Mouse (Mus musculus) midbrain, embryonic 16.5 days (tissue): ENCODE data around the gene Rps11. TPM values are rescaled to one million over a fixed set of nuclear protein-coding genes. Genes with fewer than 3 reads are reported as not detected.
A peak's percentile ranks its signal among the peaks of the same experiment; 100 is the strongest.

Experiments
- ATAC-seq: fragments of 200-750 bp; cut with Nextera tagmentation; 2 replicates; pipeline ENCODE4 v1.8.0; 2017; ENCODE audit warnings: moderate TSS enrichment
- H3K27ac ChIP-seq: fragments of 300-500 bp; sonication (generic); 2 replicates; pipeline ENCODE4 v1.5.1; 2014; ENCODE audit warnings: mild to moderate bottlenecking, low read length, mixed read lengths
- H3K27me3 ChIP-seq: fragments of 300-500 bp; sonication (generic); 2 replicates; pipeline ENCODE4 v1.6.1; 2014; ENCODE audit warnings: low read depth, low read length, mixed read lengths; ENCODE audit not compliant: control insufficient read depth, insufficient read depth
- H3K36me3 ChIP-seq: fragments of 300-500 bp; sonication (generic); 2 replicates; pipeline ENCODE4 v1.6.1; 2014; ENCODE audit warnings: mild to moderate bottlenecking, low read length, moderate library complexity, mixed read lengths; ENCODE audit not compliant: control insufficient read depth, insufficient read depth
- H3K4me1 ChIP-seq: fragments of 300-500 bp; sonication (generic); 2 replicates; pipeline ENCODE4 v1.6.1; 2014; ENCODE audit warnings: mild to moderate bottlenecking, low read length, mixed read lengths; ENCODE audit not compliant: control insufficient read depth, insufficient read depth
- H3K4me2 ChIP-seq: fragments of 300-500 bp; sonication (generic); 2 replicates; pipeline ENCODE4 v1.6.1; 2014; ENCODE audit warnings: mild to moderate bottlenecking, low read length, mixed read lengths
- H3K4me3 ChIP-seq: fragments of 300-500 bp; sonication (generic); 2 replicates; pipeline ENCODE4 v1.5.1; 2014; ENCODE audit warnings: low read depth, mild to moderate bottlenecking, low read length, moderate library complexity, mixed read lengths
- H3K9ac ChIP-seq: fragments of 300-500 bp; sonication (generic); 2 replicates; pipeline ENCODE4 v1.6.1; 2014; ENCODE audit warnings: low read depth, low read length, mixed read lengths
- H3K9me3 ChIP-seq: fragments of 300-500 bp; sonication (generic); replicated peaks from 2 replicates; pipeline ENCODE4 v1.6.1; 2014; ENCODE audit warnings: mild to moderate bottlenecking, low read length, mixed read lengths; ENCODE audit not compliant: control insufficient read depth, poor library complexity, severe bottlenecking
- WGBS: fragments of 180-500 bp; shearing (Covaris S2); extraction: QIAGEN DNeasy Blood & Tissue Kit; methylation state at CpG from one replicate; pipeline ENCODE4 v1.1.7; 2014; 5-methylcytosine and 5-hydroxymethylcytosine counted together
- microRNA counts: library from miRNA; unstranded; fragments of <30 nt; microRNA quantifications from one replicate; lab custom pipeline; 2016
- microRNA-seq: library from miRNA; unstranded; fragments of <30 nt; microRNA quantifications from one replicate; pipeline ENCODE4, GENCODE M21; 2017
- polyA plus RNA-seq: library from polyadenylated mRNA; unstranded; fragments of >200 nt; fragmentation: Nextera tagmentation; extraction: Ambion mirVana; gene quantifications from 2 replicates; pipeline ENCODE4 v1.2.1, GENCODE M21; 2015

The Rps11 gene
- polyA plus RNA-seq, 1 experiment from 2014 or later, result 657 TPM

- WGBS, result 38% methylated on average over 9 of the region's 9 CpGs
- ATAC-seq, result 0 out of 2 replicates have a peak, but pooled peaks have one; percentile 7
- peaks cover 14% of the 10 kb centered on the region for H3K36me3 ChIP-seq
Measured at GRCm38 (mm10) chr7:45078513-45078912, 45.7 kb downstream of the Rps11 start.

GRCm38 (mm10) chr7:45077829-45078228 is 46.4 kb downstream of the Rps11 start:
- WGBS, result 94% methylated on average over 2 of the region's 2 CpGs
- no peaks in the 10 kb centered on the region for H3K4me1 ChIP-seq
- no peaks in the 10 kb centered on the region for H3K9me3 ChIP-seq
- H3K36me3 ChIP-seq, result peaks cover 14% of the 10 kb centered on the region
- ATAC-seq, result no peak
- H3K27ac ChIP-seq, result no peak overlapping the region
- no peaks in the 10 kb centered on the region for H3K27me3 ChIP-seq
- no peak overlapping the region for H3K4me2 ChIP-seq
- no peak overlapping the region for H3K4me3 ChIP-seq
- no peak overlapping the region for H3K9ac ChIP-seq

More at GRCm38 (mm10) chr7:45078513-45078912, 45.7 kb downstream of the Rps11 start:
- Histone ChIP-seq H3K4me1 (no peaks in the 10 kb centered on the region), H3K27ac (no peak overlapping the region), H3K27me3 (no peaks in the 10 kb centered on the region), H3K9ac (no peak overlapping the region), H3K4me3 (no peak overlapping the region), H3K4me2 (no peak overlapping the region), H3K9me3 (no peaks in the 10 kb centered on the region)

- WGBS, result 92% methylated on average over 14 of the region's 14 CpGs
- Histone ChIP-seq H3K4me2 (no peak overlapping the region), H3K27me3 (no peaks in the 10 kb centered on the region), H3K9ac (no peak overlapping the region), H3K27ac (no peak overlapping the region), H3K36me3 (peaks cover 14% of the 10 kb centered on the region), H3K4me1 (no peaks in the 10 kb centered on the region), H3K4me3 (no peak overlapping the region), H3K9me3 (no peaks in the 10 kb centered on the region)
- no peak for ATAC-seq
Measured at GRCm38 (mm10) chr7:45077322-45077721, 46.9 kb downstream of the Rps11 start.

- H3K27ac ChIP-seq, result no peak overlapping the region
- H3K4me2 ChIP-seq, result no peak overlapping the region
- H3K4me3 ChIP-seq, result no peak overlapping the region
- no peak overlapping the region for H3K9ac ChIP-seq
- ATAC-seq, result no peak
- H3K4me1 ChIP-seq, result no peaks in the 10 kb centered on the region
- H3K36me3 ChIP-seq, result peaks cover 14% of the 10 kb centered on the region
- no peaks in the 10 kb centered on the region for H3K9me3 ChIP-seq
- 91% methylated on average over 30 of the region's 30 CpGs for WGBS
- H3K27me3 ChIP-seq, result no peaks in the 10 kb centered on the region
Measured at GRCm38 (mm10) chr7:45076501-45076900, 47.7 kb downstream of the Rps11 start.

GRCm38 (mm10) chr7:45075405-45075804 is 48.8 kb downstream of the Rps11 start:
- no peaks in the 10 kb centered on the region for H3K27me3 ChIP-seq
- no peak for ATAC-seq
- 89% methylated on average over 4 of the region's 4 CpGs for WGBS
- no peaks in the 10 kb centered on the region for H3K9me3 ChIP-seq
- H3K9ac ChIP-seq, result no peak overlapping the region
- H3K36me3 ChIP-seq, result peaks cover 14% of the 10 kb centered on the region
- no peak overlapping the region for H3K4me2 ChIP-seq
- H3K4me1 ChIP-seq, result no peaks in the 10 kb centered on the region
- no peak overlapping the region for H3K27ac ChIP-seq
- H3K4me3 ChIP-seq, result no peak overlapping the region

- WGBS, result 91% methylated on average over 12 of the region's 12 CpGs
Measured at GRCm38 (mm10) chr7:45073949-45074348, 50.3 kb downstream of the Rps11 start.

GRCm38 (mm10) chr7:45073171-45073707 is 51.0 kb downstream of the Rps11 start:
- no peak overlapping the region for H3K4me2 ChIP-seq
- no peaks in the 10 kb centered on the region for H3K4me1 ChIP-seq
- H3K27ac ChIP-seq, result no peak overlapping the region
- no peak for ATAC-seq
- peaks cover 14% of the 10 kb centered on the region for H3K36me3 ChIP-seq
- H3K4me3 ChIP-seq, result no peak overlapping the region
- WGBS, result 78% methylated on average over 7 of the region's 7 CpGs
- H3K9ac ChIP-seq, result no peak overlapping the region
- H3K9me3 ChIP-seq, result no peaks in the 10 kb centered on the region
- H3K27me3 ChIP-seq, result no peaks in the 10 kb centered on the region

More at GRCm38 (mm10) chr7:45073949-45074348, 50.3 kb downstream of the Rps11 start:
- peaks cover 14% of the 10 kb centered on the region for H3K36me3 ChIP-seq
- H3K4me1 ChIP-seq, result no peaks in the 10 kb centered on the region
- H3K4me3 ChIP-seq, result no peak overlapping the region
- H3K9me3 ChIP-seq, result no peaks in the 10 kb centered on the region
- no peak overlapping the region for H3K27ac ChIP-seq
- no peak overlapping the region for H3K4me2 ChIP-seq
- H3K9ac ChIP-seq, result no peak overlapping the region
- ATAC-seq, result no peak
- H3K27me3 ChIP-seq, result no peaks in the 10 kb centered on the region

MicroRNA genes within 50 kb of the gene (microRNA counts, 519-probe panel; counts per million panel counts)
- 2,597 counts per million, percentile 77 among the panel's probes with 10 or more counts for microRNA mmu-miR-150 (lab: Ali Mortazavi, UCI)

Small RNAs within 50 kb of the gene (microRNA-seq; reads per million reads assigned to microRNA genes)
- gene Mir150 (85.0 reads per million, percentile 52 among the genes with 10 or more reads in this experiment), gene Mir5121 (12.9 reads per million, percentile 33 among the genes with 10 or more reads in this experiment), gene Mir7055 (not detected)

Other genes with a start within 250 kb of the Rps11 start
- gene Med25, start 231.7 kb downstream of the Rps11 start, polyA plus RNA-seq, result 153 and 158 TPM in 2 replicates
- gene Fuz, start 228.4 kb downstream of the Rps11 start, polyA plus RNA-seq, result 20.0 and 22.3 TPM in 2 replicates
- gene Ap2a1, start 194.9 kb downstream of the Rps11 start, polyA plus RNA-seq, result 122 and 136 TPM in 2 replicates
- gene Tsks, start 181.2 kb downstream of the Rps11 start, polyA plus RNA-seq, result 0.10 and 0.25 TPM in 2 replicates
- 58.4 and 63.1 TPM in 2 replicates for gene Cpt1c, start 149.6 kb downstream of the Rps11 start, polyA plus RNA-seq
- 671 and 697 TPM in 2 replicates for gene Prmt1, start 137.9 kb downstream of the Rps11 start, polyA plus RNA-seq
- 52.3 and 53.6 TPM in 2 replicates for gene Irf3, start 126.8 kb downstream of the Rps11 start, polyA plus RNA-seq
- 7.0 and 8.3 TPM in 2 replicates for gene Bcl2l12, start 125.7 kb downstream of the Rps11 start, polyA plus RNA-seq
- 42.4 and 47.8 TPM in 2 replicates for gene Scaf1, start 108.1 kb downstream of the Rps11 start, polyA plus RNA-seq
- gene Rras, start 106.5 kb downstream of the Rps11 start, polyA plus RNA-seq, result 12.2 and 12.4 TPM in 2 replicates
- gene Prr12, start 71.6 kb downstream of the Rps11 start, polyA plus RNA-seq, result 13.6 and 13.9 TPM in 2 replicates
- gene Nosip, start 62.0 kb downstream of the Rps11 start, polyA plus RNA-seq, result 64.1 and 67.7 TPM in 2 replicates
- 12.5 and 13.6 TPM in 2 replicates for gene Prrg2, start 61.8 kb downstream of the Rps11 start, polyA plus RNA-seq
- gene Rcn3, start 32.2 kb downstream of the Rps11 start, polyA plus RNA-seq, result 43.5 and 47.8 TPM in 2 replicates
- gene Fcgrt, start 20.6 kb downstream of the Rps11 start, polyA plus RNA-seq, result 22.7 and 27.9 TPM in 2 replicates
- 602 and 620 TPM in 2 replicates for gene Rpl13a, start 4.3 kb upstream of the Rps11 start, polyA plus RNA-seq
- 0.41 TPM in 1 of 2 replicates, not detected in the other for gene Gm45713, start 11.8 kb upstream of the Rps11 start, polyA plus RNA-seq
- 1.5 and 2.2 TPM in 2 replicates for gene Flt3l, start 12.0 kb upstream of the Rps11 start, polyA plus RNA-seq
- gene Pih1d1, start 29.9 kb upstream of the Rps11 start, polyA plus RNA-seq, result 89.9 and 91.9 TPM in 2 replicates
- gene Aldh16a1, start 30.1 kb upstream of the Rps11 start, polyA plus RNA-seq, result 13.7 and 18.2 TPM in 2 replicates
- 0.55 and 1.1 TPM in 2 replicates for gene Slc17a7, start 39.5 kb upstream of the Rps11 start, polyA plus RNA-seq
- not detected in 2 replicates for gene Gfy, start 55.1 kb upstream of the Rps11 start, polyA plus RNA-seq
- 1.1 and 1.2 TPM in 2 replicates for gene Pth2, start 56.6 kb upstream of the Rps11 start, polyA plus RNA-seq
- 0.45 and 0.53 TPM in 2 replicates for gene Ccdc155, start 80.5 kb upstream of the Rps11 start, polyA plus RNA-seq
- 6.2 and 10.5 TPM in 2 replicates for gene Dkkl1, start 87.7 kb upstream of the Rps11 start, polyA plus RNA-seq
- gene Tead2, start 91.3 kb upstream of the Rps11 start, polyA plus RNA-seq, result 30.5 and 39.5 TPM in 2 replicates
- gene Cd37, start 114.7 kb upstream of the Rps11 start, polyA plus RNA-seq, result 1.3 and 1.4 TPM in 2 replicates
- 0.93 and 1.2 TPM in 2 replicates for gene Slc6a16, start 116.6 kb upstream of the Rps11 start, polyA plus RNA-seq
- gene Slc6a21, start 153.1 kb upstream of the Rps11 start, polyA plus RNA-seq, result not detected in 2 replicates
- gene Trpm4, start 209.3 kb upstream of the Rps11 start, polyA plus RNA-seq, result 11.1 and 12.4 TPM in 2 replicates
- 0.39 and 0.40 TPM in 2 replicates for gene Hrc, start 210.9 kb upstream of the Rps11 start, polyA plus RNA-seq
- gene Ppfia3, start 242.6 kb upstream of the Rps11 start, polyA plus RNA-seq, result 28.5 and 29.2 TPM in 2 replicates
- 27.0 and 39.9 TPM in 2 replicates for gene Lin7b, start 246.1 kb upstream of the Rps11 start, polyA plus RNA-seq